Mouse (Mus musculus) neural tube, embryonic 14.5 days (tissue): Measurements from ENCODE around the gene Csf3r. TPM values are rescaled to one million over a fixed set of nuclear protein-coding genes. Genes with fewer than 3 reads are reported as not detected.

Experiments used
- ATAC-seq: fragments of 200-750 bp; cut with Nextera tagmentation; 2 replicates; pipeline ENCODE4 v1.8.0; 2017; ENCODE audit warnings: low read depth, mild to moderate bottlenecking, moderate TSS enrichment, moderate library complexity
- H3K27ac ChIP-seq: fragments of 300-500 bp; sonication (generic); 2 replicates; pipeline ENCODE4 v1.5.1; 2014; ENCODE audit warnings: low read depth, mild to moderate bottlenecking, control low read depth, low read length, moderate library complexity, mixed read lengths
- H3K27me3 ChIP-seq: fragments of 300-500 bp; sonication (generic); 2 replicates; pipeline ENCODE4 v1.6.1; 2014; ENCODE audit warnings: low read length; ENCODE audit not compliant: control insufficient read depth, insufficient read depth
- H3K36me3 ChIP-seq: fragments of 300-500 bp; sonication (generic); 2 replicates; pipeline ENCODE4 v1.6.1; 2014; ENCODE audit warnings: low read length, mixed read lengths; ENCODE audit not compliant: control insufficient read depth, insufficient read depth
- H3K4me1 ChIP-seq: fragments of 300-500 bp; sonication (generic); 2 replicates; pipeline ENCODE4 v1.6.1; 2014; ENCODE audit warnings: low read length; ENCODE audit not compliant: control insufficient read depth, insufficient read depth
- H3K4me2 ChIP-seq: fragments of 300-500 bp; sonication (generic); 2 replicates; pipeline ENCODE4 v1.6.1; 2014; ENCODE audit warnings: mild to moderate bottlenecking, low read depth, low read length, control low read depth
- H3K4me3 ChIP-seq: fragments of 300-500 bp; sonication (generic); 2 replicates; pipeline ENCODE4 v1.5.1; 2014; ENCODE audit warnings: low read depth, low read length, control low read depth, mixed read lengths
- H3K9ac ChIP-seq: fragments of 300-500 bp; sonication (generic); replicated peaks from 2 replicates; pipeline ENCODE4 v1.6.1; 2014; ENCODE audit warnings: low read depth, mild to moderate bottlenecking, control low read depth, low read length, mixed read lengths
- H3K9me3 ChIP-seq: fragments of 300-500 bp; sonication (generic); 2 replicates; pipeline ENCODE4 v1.6.1; 2016; ENCODE audit warnings: low read length; ENCODE audit not compliant: control insufficient read depth
- WGBS: fragments of 180-500 bp; shearing (Covaris S2); extraction: QIAGEN DNeasy Blood & Tissue Kit; methylation state at CpG from one replicate; pipeline ENCODE4 v1.1.7; 2014; 5-methylcytosine and 5-hydroxymethylcytosine counted together
- polyA plus RNA-seq: library from polyadenylated mRNA; unstranded; fragments of >200 nt; fragmentation: Nextera tagmentation; extraction: Ambion mirVana; gene quantifications from 2 replicates; pipeline ENCODE4 v1.2.1, GENCODE M21; 2014

Gene Csf3r
- polyA plus RNA-seq, 1 experiment from 2014 or later, result 0.66 TPM

DNA sequence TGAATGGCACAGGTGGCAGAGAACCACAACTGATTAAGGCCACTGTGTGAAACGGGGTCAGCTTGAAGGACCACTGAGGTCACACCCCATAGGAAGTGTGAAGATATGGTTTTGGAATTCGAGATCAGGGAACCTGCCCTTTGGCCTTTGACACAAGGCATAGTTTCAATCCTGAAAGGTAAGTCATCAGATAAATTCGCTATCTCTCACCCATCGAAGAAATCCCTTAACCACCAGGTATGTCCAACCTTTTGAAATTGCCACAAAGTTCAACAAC is 66.4 kb downstream of the Csf3r start:
- Histone ChIP-seq H3K36me3 (no peaks in the 10 kb centered on the region), H3K4me3 (no peak overlapping the region), H3K9ac (no peak overlapping the region), H3K27me3 (no peaks in the 10 kb centered on the region), H3K9me3 (no peaks in the 10 kb centered on the region), H3K4me1 (no peaks in the 10 kb centered on the region), H3K27ac (no peak overlapping the region), H3K4me2 (no peak overlapping the region)
- 85% methylated on average over 4 of the region's 4 CpGs for WGBS
- no peak for ATAC-seq

DNA sequence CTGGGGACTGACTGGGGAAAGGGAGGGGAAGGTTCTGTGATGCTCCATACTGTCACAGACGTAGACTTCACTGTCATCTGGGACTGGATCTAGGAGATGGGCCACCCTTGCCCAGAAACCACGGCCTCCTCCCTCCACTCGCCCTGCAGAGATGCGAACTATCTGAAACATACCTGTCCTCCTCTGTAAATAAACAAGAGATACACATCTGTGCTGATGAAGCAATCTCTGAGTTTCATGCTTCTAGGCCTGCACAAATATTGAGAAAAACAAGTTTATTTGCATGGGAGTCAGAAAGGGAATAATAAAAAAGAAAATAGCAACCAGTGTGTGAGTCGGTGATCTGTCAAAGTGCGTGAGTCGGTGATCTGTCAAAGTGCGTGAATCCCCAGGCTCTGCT is 67.5 kb downstream of the Csf3r start:
- H3K4me1 ChIP-seq, result no peaks in the 10 kb centered on the region
- H3K27me3 ChIP-seq, result no peaks in the 10 kb centered on the region
- no peak for ATAC-seq
- H3K9ac ChIP-seq, result no peak overlapping the region
- 90% methylated on average over 8 of the region's 8 CpGs for WGBS
- H3K36me3 ChIP-seq, result no peaks in the 10 kb centered on the region
- H3K27ac ChIP-seq, result no peak overlapping the region
- H3K4me2 ChIP-seq, result no peak overlapping the region
- no peak overlapping the region for H3K4me3 ChIP-seq
- H3K9me3 ChIP-seq, result no peaks in the 10 kb centered on the region

Other genes with a start within 250 kb of the Csf3r start
- 127 and 137 TPM in 2 replicates for gene Mrps15, start 22.4 kb downstream of the Csf3r start, polyA plus RNA-seq
- 30.2 and 40.2 TPM in 2 replicates for gene Oscp1, start 34.0 kb downstream of the Csf3r start, polyA plus RNA-seq
- 46.4 and 48.3 TPM in 2 replicates for gene Lsm10, start 72.1 kb downstream of the Csf3r start, polyA plus RNA-seq
- gene Stk40, start 79.4 kb downstream of the Csf3r start, polyA plus RNA-seq, result 15.2 and 21.8 TPM in 2 replicates
- 5.4 and 14.6 TPM in 2 replicates for gene Eva1b, start 123.2 kb downstream of the Csf3r start, polyA plus RNA-seq
- 0.67 and 1.5 TPM in 2 replicates for gene Sh3d21, start 138.9 kb downstream of the Csf3r start, polyA plus RNA-seq
- 128 and 138 TPM in 2 replicates for gene Thrap3, start 178.2 kb downstream of the Csf3r start, polyA plus RNA-seq
- 69.6 and 79.7 TPM in 2 replicates for gene Map7d1, start 231.8 kb downstream of the Csf3r start, polyA plus RNA-seq
- 32.9 and 68.5 TPM in 2 replicates for gene Trappc3, start 237.8 kb downstream of the Csf3r start, polyA plus RNA-seq